Mouse (Mus musculus) gastrocnemius, postnatal 25 days (tissue): Measurements from ENCODE around the gene Hspb11. TPM values are rescaled to one million over a fixed set of nuclear protein-coding genes. Genes with fewer than 3 reads are reported as not detected.

Experiments
- DNase-seq: peaks from one replicate; pipeline ENCODE4 v3.0.0; 2022
- total RNA-seq, 2 experiments: library from RNA; stranded (reverse); gene quantifications; 1 replicate in 1 of 2; 2 replicates in 1 of 2; pipeline ENCODE4 v1.2.3; 2021

Gene Hspb11
- total RNA-seq, 2 experiments from 2014 or later, result 7.0 to 9.8 TPM

GRCm38 (mm10) chr4:107313690-107314478 is 60.5 kb downstream of the Hspb11 start, which contains the start of gene Yipf1:
Gene Yipf1 (plus strand): TSS chr4:107314363.
- DNase-seq, result peak; percentile 91

GRCm38 (mm10) chr4:107314479-107314805 is 61.0 kb downstream of the Hspb11 start:
- no peak for DNase-seq

GRCm38 (mm10) chr4:107318646-107319045 is 65.3 kb downstream of the Hspb11 start:
- no peak for DNase-seq

GRCm38 (mm10) chr4:107321041-107321440 is 67.6 kb downstream of the Hspb11 start:
- no peak for DNase-seq

GRCm38 (mm10) chr4:107323113-107323512 is 69.7 kb downstream of the Hspb11 start:
- no peak for DNase-seq

- DNase-seq, result no peak
Measured at GRCm38 (mm10) chr4:107328530-107328929, 75.1 kb downstream of the Hspb11 start.

Other genes starting within 250 kb of the Hspb11 start
- 10 to 100 TPM; 82.0 to 95.5 TPM for gene Mrpl37, start 186.7 kb upstream of the Hspb11 start, total RNA-seq
- 10 to 100 TPM; 16.8 to 18.0 TPM for gene Cyb5rl, start 186.6 kb upstream of the Hspb11 start, total RNA-seq
- not detected for gene Cdcp2, start 156.7 kb upstream of the Hspb11 start, total RNA-seq
- 10 to 100 TPM; 63.4 to 80.2 TPM for gene Tmem59, start 75.2 kb upstream of the Hspb11 start, total RNA-seq
- 10 to 100 TPM; 11.7 to 13.2 TPM for gene Tceanc2, start 74.5 kb upstream of the Hspb11 start, total RNA-seq
- not detected for gene Ldlrad1, start 44.4 kb upstream of the Hspb11 start, total RNA-seq
- 1 to 10 TPM; 6.7 to 8.8 TPM for gene Lrrc42, start 61 bp upstream of the Hspb11 start, total RNA-seq
- not detected for gene Dio1, start 53.6 kb downstream of the Hspb11 start, total RNA-seq
- 10 to 100 TPM in 1 of 2 experiments, 1 to 10 TPM in 1; 8.7 to 11.4 TPM for gene Yipf1, start 60.8 kb downstream of the Hspb11 start, total RNA-seq
- 1 to 10 TPM; 7.0 to 8.3 TPM for gene Ndc1, start 114.2 kb downstream of the Hspb11 start, total RNA-seq
- not detected for gene Glis1, start 181.0 kb downstream of the Hspb11 start, total RNA-seq